Mouse (Mus musculus) megakaryocyte, embryonic 14.5 days (primary cell): Measurements from ENCODE around the gene Gm9732.
"Not testable (repeated sequence)": the region's sequence is repeated elsewhere in the genome, so short reads cannot be mapped to it uniquely, and the experiment has no call there.

Source experiments
- FLI1 ChIP-seq: IDR thresholded peaks from 2 replicates; pipeline ENCODE4 v1.6.1; 2012; ENCODE audit warnings: low read length, inconsistent platforms, mixed read lengths
- GATA1 ChIP-seq: IDR thresholded peaks from 3 replicates; pipeline ENCODE4 v1.6.1; 2012; ENCODE audit warnings: mixed read lengths, low read length, inconsistent platforms, borderline replicate concordance

- not testable (repeated sequence) for TF ChIP-seq GATA1, FLI1
Measured at GRCm38 (mm10) chr14:43274986-43275511, at the start of gene Gm9732.
